Mouse (Mus musculus) skeletal muscle tissue, adult 2 months (tissue): Measurements from ENCODE around the gene Olfr1224-ps1.
"Not testable (repeated sequence)": the region's sequence is repeated elsewhere in the genome, so short reads cannot be mapped to it uniquely, and the experiment has no call there.

Experiments used
- DNase-seq: peaks from one replicate; pipeline ENCODE4 v3.0.0-alpha.2; 2012; ENCODE audit warnings: low read depth, low spot score

Olfr1224-ps1 gene

DNA sequence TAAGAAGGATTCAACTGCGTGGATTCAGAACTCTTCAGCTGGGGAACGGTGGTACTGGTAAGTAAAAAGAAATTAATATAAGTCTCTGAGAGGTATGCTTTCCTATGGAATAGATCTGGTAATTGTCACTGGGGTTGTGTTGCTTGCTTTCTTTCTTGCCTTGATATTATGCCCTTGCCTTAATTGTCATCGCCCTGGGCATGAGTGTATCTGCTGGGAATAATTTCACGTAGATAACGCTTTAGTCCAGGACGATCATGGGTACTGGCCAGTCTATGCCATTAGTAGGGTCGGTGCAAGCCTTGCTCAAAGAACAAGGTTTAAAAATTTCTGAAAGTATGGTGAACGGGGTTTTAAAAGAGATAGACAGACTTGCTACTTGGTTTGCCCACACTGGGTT lies at the start of gene Olfr1224-ps1:
Gene Olfr1224-ps1 (minus strand): TSS at position 101 of the 400 bp plus-strand sequence.
- not testable (repeated sequence) for DNase-seq

DNA sequence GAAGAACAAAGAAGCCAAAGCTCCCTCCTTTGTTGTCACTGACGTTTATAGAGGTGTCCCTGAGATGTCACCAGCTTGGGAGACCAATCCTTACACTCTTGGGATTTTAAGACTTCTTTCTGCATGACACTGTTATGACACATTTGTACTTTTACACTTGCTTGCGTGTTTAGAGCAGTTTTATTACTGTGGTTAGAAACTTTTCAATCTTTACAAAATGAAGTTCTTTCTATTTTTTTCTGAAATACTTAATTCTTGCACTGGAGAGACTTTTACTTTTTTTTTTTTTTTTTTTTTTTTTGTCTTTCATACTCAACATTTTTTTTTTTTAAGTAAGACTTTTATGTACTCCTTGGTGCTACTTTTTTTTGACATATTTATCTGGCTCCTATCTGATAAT lies 36.1 kb upstream of the Olfr1224-ps1 start, which contains the start of gene Olfr1226:
Gene Olfr1226 (minus strand): TSS at position 101 of the 400 bp plus-strand sequence.
- no peak for DNase-seq

- no peak for DNase-seq
Observed at GRCm38 (mm10) chr2:89196325-89196982, 32.6 kb upstream of the Olfr1224-ps1 start.

- no peak for DNase-seq
Observed at GRCm38 (mm10) chr2:89174569-89174968, 10.7 kb upstream of the Olfr1224-ps1 start, which contains the start of gene Olfr1225. TSS of gene Olfr1225 (minus strand) at chr2:89174669.

DNA sequence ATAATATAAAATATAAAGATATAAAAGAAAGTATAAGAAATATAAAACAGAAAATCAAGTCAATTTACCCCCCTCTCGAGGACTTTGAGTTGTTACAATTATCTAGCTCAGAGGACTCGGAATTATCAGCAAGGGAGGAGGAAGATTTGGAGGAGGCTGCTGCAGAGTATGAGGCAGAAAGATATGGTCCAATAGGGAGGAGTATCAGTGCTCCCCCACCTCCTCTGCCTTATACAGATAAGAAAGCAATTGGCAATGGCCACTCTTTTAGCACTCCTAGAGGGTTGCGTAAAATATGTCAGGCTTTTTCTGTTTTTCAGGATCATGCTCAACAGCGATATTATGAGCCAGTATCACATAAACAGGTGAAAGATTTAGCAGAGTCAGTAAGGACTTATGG lies 820 bp upstream of the Olfr1224-ps1 start:
- DNase-seq, result not testable (repeated sequence)

DNA sequence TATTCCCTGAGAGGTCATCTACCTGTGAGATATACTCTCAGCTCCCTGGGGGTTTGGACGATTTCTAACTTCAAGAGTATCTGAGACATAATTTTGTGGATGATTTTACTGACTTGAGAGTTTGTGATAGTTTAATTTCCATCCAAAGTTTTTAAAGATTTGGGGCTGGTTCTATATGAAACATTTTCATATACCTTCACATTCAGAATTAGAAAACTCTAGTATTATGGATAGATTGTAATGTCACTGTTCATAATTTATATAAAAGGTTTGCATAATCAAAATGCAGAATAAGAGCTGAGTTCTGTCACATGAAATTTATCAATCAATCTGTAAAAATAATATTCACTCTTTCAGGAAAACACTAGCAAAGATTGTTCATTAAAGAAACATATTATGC lies 12.4 kb downstream of the Olfr1224-ps1 start, which contains the start of gene Olfr1223:
Gene Olfr1223 (minus strand): TSS at position 101 of the 400 bp plus-strand sequence.
- no peak for DNase-seq

DNA sequence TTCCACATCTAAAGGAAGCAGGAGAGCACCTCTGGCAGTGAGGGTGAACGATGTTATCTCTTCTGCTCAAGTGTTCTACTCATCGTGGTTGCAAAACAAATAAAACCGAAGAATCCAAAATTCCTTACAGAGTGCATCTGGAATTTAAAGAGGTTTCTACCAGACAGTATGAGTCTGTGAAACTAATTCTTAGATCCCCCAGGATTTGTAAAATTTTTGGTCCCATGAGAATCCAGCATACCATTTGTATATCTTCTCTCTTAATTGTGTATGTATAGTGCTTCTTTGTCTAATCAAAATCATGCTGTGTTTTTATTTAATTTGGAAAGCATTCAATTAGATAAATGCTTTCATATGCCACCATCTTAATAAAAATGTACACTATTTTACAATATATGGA lies 30.9 kb downstream of the Olfr1224-ps1 start, which contains the start of gene Olfr1222:
Gene Olfr1222 (minus strand): TSS at position 101 of the 400 bp plus-strand sequence.
- no peak for DNase-seq

DNA sequence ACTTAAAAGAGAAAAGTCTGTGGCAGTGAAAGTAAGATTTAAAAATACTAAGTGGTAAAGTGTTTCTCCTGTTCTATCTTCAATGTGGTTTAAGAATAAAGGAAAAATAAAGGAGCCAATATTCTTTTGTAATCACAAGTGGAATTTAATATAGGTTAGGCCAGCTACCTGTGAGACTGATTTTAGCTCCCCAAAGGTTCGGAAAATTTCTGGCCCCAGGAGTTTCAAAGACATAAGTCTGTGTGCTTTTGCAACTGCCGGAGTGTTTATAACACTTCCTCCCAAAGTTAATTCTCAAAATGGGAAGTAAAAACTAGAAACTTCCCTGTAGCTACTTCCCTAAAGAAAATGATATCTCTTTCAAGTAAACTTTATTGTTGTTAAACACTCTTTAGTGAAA lies 46.7 kb downstream of the Olfr1224-ps1 start, which contains the start of gene Olfr1221:
Gene Olfr1221 (minus strand): TSS at position 101 of the 400 bp plus-strand sequence.
- no peak for DNase-seq

- no peak for DNase-seq
Observed at GRCm38 (mm10) chr2:89106735-89107134, 57.2 kb downstream of the Olfr1224-ps1 start, which contains the start of gene Olfr1220. TSS of gene Olfr1220 (minus strand) at chr2:89106835.

DNA sequence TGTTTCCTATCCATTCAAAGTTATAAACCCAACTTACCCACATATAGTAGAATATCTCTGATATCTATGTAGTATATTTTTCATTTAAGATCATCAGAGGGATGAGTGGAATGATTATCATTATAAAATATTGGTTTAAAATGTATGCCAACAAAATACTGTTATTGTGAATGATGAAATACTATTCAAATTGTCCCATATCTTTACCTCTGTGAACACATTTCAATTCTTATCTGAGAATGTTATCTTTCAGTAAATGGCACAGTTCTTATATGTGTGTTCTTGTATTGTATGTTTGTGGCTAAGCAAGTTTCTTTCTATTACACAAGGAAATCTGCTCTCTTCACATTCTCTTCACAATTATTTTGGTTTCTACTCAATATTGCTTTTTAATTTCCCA lies 58.2 kb downstream of the Olfr1224-ps1 start:
- no peak for DNase-seq
